Mouse (Mus musculus): ENCODE measurements around the gene Tbx3. TPM values are rescaled to one million over a fixed set of nuclear protein-coding genes. Genes with fewer than 3 reads are reported as not detected.

Gene Tbx3
- polyA plus RNA-seq, 1 experiment: 1.6 TPM

- Histone ChIP-seq H3K27me3 (ENCODE audit: control insufficient read depth, insufficient read depth, low read length) (peaks cover 6% of the 10 kb centered on the region; the same call in 1 of the 2 replicates), H3K4me3 (replicated peaks; ENCODE audit: insufficient read depth, low read depth, low read length) (no peak overlapping the region), H3K4me1 (ENCODE audit: control insufficient read depth, insufficient read depth, low read length) (no peaks in the 10 kb centered on the region), H3K27ac (ENCODE audit: insufficient read depth, low read length) (no peak overlapping the region)
- TF ChIP-seq POLR2A (IDR thresholded peaks at IDR 0.05; ENCODE audit: borderline replicate concordance, insufficient read depth, low read length) (no peak), CTCF (IDR thresholded peaks at IDR 0.05; ENCODE audit: borderline replicate concordance, insufficient read depth, low read depth, low read length) (peak; percentile 84)
- WGBS: 9% methylated on average over 22 of the region's 22 CpGs
- peak; percentile 49 to 68 for DNase-seq
Observed at GRCm38 (mm10) chr5:119712679-119713246, 42.3 kb downstream of the Tbx3 start.

GRCm38 (mm10) chr5:119720471-119721265 is 50.2 kb downstream of the Tbx3 start:
- Histone ChIP-seq H3K4me1 (ENCODE audit: control insufficient read depth, insufficient read depth, low read length) (no peaks in the 10 kb centered on the region), H3K27ac (ENCODE audit: insufficient read depth, low read length) (no peak overlapping the region), H3K4me3 (replicated peaks; ENCODE audit: insufficient read depth, low read depth, low read length) (no peak overlapping the region), H3K27me3 (ENCODE audit: control insufficient read depth, insufficient read depth, low read length) (peaks cover 2% of the 10 kb centered on the region; the same call in 1 of the 2 replicates)
- no peak for DNase-seq
- WGBS: 31% methylated on average over 11 of the region's 11 CpGs
- no peak for TF ChIP-seq POLR2A (IDR thresholded peaks at IDR 0.05; ENCODE audit: borderline replicate concordance, insufficient read depth, low read length)
- TF ChIP-seq CTCF (IDR thresholded peaks at IDR 0.05; ENCODE audit: borderline replicate concordance, insufficient read depth, low read depth, low read length): no peak

GRCm38 (mm10) chr5:119732978-119733377 is 62.5 kb downstream of the Tbx3 start:
- TF ChIP-seq POLR2A (IDR thresholded peaks at IDR 0.05; ENCODE audit: borderline replicate concordance, insufficient read depth, low read length): no peak
- no peak for TF ChIP-seq CTCF (IDR thresholded peaks at IDR 0.05; ENCODE audit: borderline replicate concordance, insufficient read depth, low read depth, low read length)
- H3K4me1 ChIP-seq (ENCODE audit: control insufficient read depth, insufficient read depth, low read length): no peaks in the 10 kb centered on the region
- H3K27me3 ChIP-seq (ENCODE audit: control insufficient read depth, insufficient read depth, low read length): no peaks in the 10 kb centered on the region
- no peak for DNase-seq
- H3K4me3 ChIP-seq (replicated peaks; ENCODE audit: insufficient read depth, low read depth, low read length): no peak overlapping the region
- H3K27ac ChIP-seq (ENCODE audit: insufficient read depth, low read length): no peak overlapping the region
- 56% methylated on average over 7 of the region's 7 CpGs for WGBS

Other genes starting within 250 kb of the Tbx3 start
- not detected in 2 replicates for gene Tbx5, start 162.0 kb downstream of the Tbx3 start, polyA plus RNA-seq (2012; rRNA removed)